Mouse (Mus musculus) forebrain, embryonic 15.5 days (tissue): Measurements from ENCODE around the gene Osbpl3. TPM values are rescaled to one million over a fixed set of nuclear protein-coding genes. Genes with fewer than 3 reads are reported as not detected.

ENCODE experiments used
- ATAC-seq: fragments of 200-750 bp; cut with Nextera tagmentation; replicated peaks from 2 replicates; pipeline ENCODE4 v1.8.0; 2017; ENCODE audit warnings: mild to moderate bottlenecking, moderate TSS enrichment, moderate library complexity
- H3K27ac ChIP-seq: fragments of 300-500 bp; sonication (generic); replicated peaks from 2 replicates; pipeline ENCODE4 v1.5.1; 2015; ENCODE audit warnings: mild to moderate bottlenecking, inconsistent platforms
- H3K27me3 ChIP-seq: fragments of 300-500 bp; sonication (generic); 2 replicates; pipeline ENCODE4 v1.6.1; 2015; ENCODE audit warnings: inconsistent platforms
- H3K36me3 ChIP-seq: fragments of 300-500 bp; sonication (generic); 2 replicates; pipeline ENCODE4 v1.6.1; 2015; ENCODE audit warnings: mild to moderate bottlenecking, inconsistent platforms
- H3K4me1 ChIP-seq: fragments of 300-500 bp; sonication (generic); 2 replicates; pipeline ENCODE4 v1.6.1; 2015; ENCODE audit warnings: inconsistent platforms
- H3K4me2 ChIP-seq: fragments of 300-500 bp; sonication (generic); replicated peaks from 2 replicates; pipeline ENCODE4 v1.6.1; 2015; ENCODE audit warnings: mild to moderate bottlenecking, inconsistent platforms
- H3K4me3 ChIP-seq: fragments of 300-500 bp; sonication (generic); 2 replicates; pipeline ENCODE4 v1.5.1; 2015; ENCODE audit warnings: mild to moderate bottlenecking, inconsistent platforms
- H3K9ac ChIP-seq: fragments of 300-500 bp; sonication (generic); replicated peaks from 2 replicates; pipeline ENCODE4 v1.6.1; 2015; ENCODE audit warnings: mild to moderate bottlenecking, inconsistent platforms
- H3K9me3 ChIP-seq: fragments of 300-500 bp; sonication (generic); 2 replicates; pipeline ENCODE4 v1.6.1; 2016; ENCODE audit warnings: inconsistent platforms
- WGBS: fragments of 180-500 bp; shearing (Covaris S2); methylation state at CpG from one replicate; pipeline ENCODE4 v1.1.7; 2015; ENCODE audit warnings: mixed read lengths; 5-methylcytosine and 5-hydroxymethylcytosine counted together
- polyA plus RNA-seq: library from polyadenylated mRNA; unstranded; fragments of >200 nt; fragmentation: Nextera tagmentation; extraction: Ambion mirVana; gene quantifications from 2 replicates; pipeline ENCODE4 v1.2.1, GENCODE M21; 2015

Gene Osbpl3
- polyA plus RNA-seq, 1 experiment from 2014 or later = 5.0 TPM

GRCm38 (mm10) chr6:50273947-50274346 lies 182.1 kb downstream of the Osbpl3 start:
- H3K27me3 ChIP-seq = no peaks in the 10 kb centered on the region
- H3K4me1 ChIP-seq = no peaks in the 10 kb centered on the region
- no peak overlapping the region for H3K4me3 ChIP-seq
- WGBS = 87% methylated on average over 4 of the region's 4 CpGs
- no peak overlapping the region for H3K4me2 ChIP-seq
- no peaks in the 10 kb centered on the region for H3K9me3 ChIP-seq
- H3K27ac ChIP-seq = no peak overlapping the region
- H3K36me3 ChIP-seq = no peaks in the 10 kb centered on the region
- H3K9ac ChIP-seq = no peak overlapping the region
- ATAC-seq = no peak

- no peaks in the 10 kb centered on the region for H3K9me3 ChIP-seq
- H3K9ac ChIP-seq = no peak overlapping the region
- H3K4me3 ChIP-seq = no peak overlapping the region
- H3K36me3 ChIP-seq = no peaks in the 10 kb centered on the region
- H3K4me2 ChIP-seq = no peak overlapping the region
- 65% methylated on average over 1 of the region's 1 CpGs for WGBS
- H3K4me1 ChIP-seq = no peaks in the 10 kb centered on the region
- no peak overlapping the region for H3K27ac ChIP-seq
- H3K27me3 ChIP-seq = no peaks in the 10 kb centered on the region
- no peak for ATAC-seq
Measured at GRCm38 (mm10) chr6:50273416-50273815, 182.6 kb downstream of the Osbpl3 start.

DNA sequence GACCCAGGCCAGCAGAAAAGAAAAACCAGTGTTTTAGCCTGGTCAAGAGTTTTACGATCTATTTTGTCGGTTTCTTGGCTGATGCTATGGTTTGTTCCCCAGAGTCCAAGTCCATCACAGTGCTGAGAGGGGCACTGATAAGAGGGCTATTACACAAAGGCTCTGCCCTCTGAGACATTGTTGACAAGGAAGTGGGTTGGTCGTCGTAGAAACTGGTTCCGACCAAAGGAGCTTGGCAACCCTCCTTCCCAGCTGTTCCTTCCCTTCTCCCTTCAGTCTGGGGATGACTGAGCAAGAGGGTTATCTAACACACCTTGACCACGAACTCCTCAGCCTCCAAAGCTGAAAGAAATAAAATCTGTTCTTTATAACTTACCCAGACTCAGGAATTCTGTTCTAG lies 192.3 kb downstream of the Osbpl3 start, which contains the start of gene Gsdme:
Gene Gsdme, minus strand, starts transcription at position 193 of the 400 bp plus-strand sequence.
- H3K9me3 ChIP-seq = no peaks in the 10 kb centered on the region
- no peak for ATAC-seq
- peaks cover 14% of the 10 kb centered on the region for H3K4me1 ChIP-seq
- H3K27ac ChIP-seq = no peak within 1 kb of the TSS
- H3K27me3 ChIP-seq = no peaks in the 10 kb centered on the region
- H3K4me3 ChIP-seq = no peak within 1 kb of the TSS
- 84% methylated on average over 6 of the region's 6 CpGs for WGBS
- no peak within 1 kb of the TSS for H3K9ac ChIP-seq
- H3K4me2 ChIP-seq = no peak within 1 kb of the TSS
- no peaks in the 10 kb centered on the region for H3K36me3 ChIP-seq

- peaks cover 14% of the 10 kb centered on the region for H3K4me1 ChIP-seq
- H3K9ac ChIP-seq = peak overlapping the region; percentile 80; the same call in 1 of the 2 replicates
- H3K4me3 ChIP-seq = peak overlapping the region; percentile 60
- H3K4me2 ChIP-seq = peak overlapping the region; percentile 71
- H3K27me3 ChIP-seq = no peaks in the 10 kb centered on the region
- no peak overlapping the region for H3K27ac ChIP-seq
- peak; percentile 27 for ATAC-seq
- H3K9me3 ChIP-seq = no peaks in the 10 kb centered on the region
- no peaks in the 10 kb centered on the region for H3K36me3 ChIP-seq
- WGBS = 26% methylated on average over 7 of the region's 7 CpGs
Measured at GRCm38 (mm10) chr6:50262310-50262709, 193.7 kb downstream of the Osbpl3 start.

GRCm38 (mm10) chr6:50261922-50262261 lies 194.1 kb downstream of the Osbpl3 start:
- Histone ChIP-seq H3K4me3 (peak overlapping the region; percentile 60), H3K27ac (peak overlapping the region; percentile 76), H3K36me3 (no peaks in the 10 kb centered on the region), H3K27me3 (no peaks in the 10 kb centered on the region), H3K4me1 (peaks cover 14% of the 10 kb centered on the region), H3K9ac (peak overlapping the region; percentile 80), H3K4me2 (peak overlapping the region; percentile 71), H3K9me3 (no peaks in the 10 kb centered on the region)
- ATAC-seq = no peak
- WGBS = 1% methylated on average over 6 of the region's 6 CpGs

DNA sequence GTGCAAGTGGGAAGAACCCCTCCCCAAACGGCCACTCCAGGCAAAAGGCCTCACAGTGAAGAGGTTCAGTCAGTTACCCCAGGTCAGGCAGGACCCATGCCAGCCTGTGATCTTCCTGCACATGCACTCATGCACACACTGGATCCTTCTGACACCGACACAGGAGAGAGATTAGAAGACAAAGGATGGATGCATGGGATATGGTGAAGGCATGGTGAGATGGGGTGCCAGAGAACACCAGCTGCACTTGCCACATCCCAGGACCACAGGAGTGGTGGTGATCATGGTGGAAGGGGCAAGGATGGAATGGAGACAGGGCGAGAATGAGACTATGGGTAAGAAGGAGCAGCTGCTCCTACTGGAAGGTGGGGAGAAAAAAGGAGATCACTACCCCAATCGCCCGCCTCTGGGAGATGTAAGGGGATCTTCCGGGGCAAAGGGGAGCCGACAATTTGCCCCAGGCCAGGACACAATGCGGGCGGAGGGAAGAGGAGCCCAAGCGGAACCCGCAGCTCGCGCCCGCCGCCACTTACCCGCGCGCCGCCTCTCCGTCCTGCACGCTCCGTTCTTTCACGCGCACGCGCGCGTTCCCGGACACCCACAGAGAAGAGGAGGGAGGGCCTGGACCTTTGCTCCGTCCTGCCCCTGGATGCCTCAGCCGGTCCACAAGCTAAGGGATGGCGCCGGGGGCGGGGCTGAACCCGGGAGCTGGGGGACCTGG lies 194.6 kb downstream of the Osbpl3 start:
- peak overlapping the region; percentile 80 for H3K9ac ChIP-seq
- WGBS = 1% methylated on average over 35 of the region's 35 CpGs
- no peaks in the 10 kb centered on the region for H3K9me3 ChIP-seq
- peak overlapping the region; percentile 71 for H3K4me2 ChIP-seq
- H3K27me3 ChIP-seq = no peaks in the 10 kb centered on the region
- H3K27ac ChIP-seq = peak overlapping the region; percentile 76
- H3K4me3 ChIP-seq = peak overlapping the region; percentile 60
- ATAC-seq = peak; percentile 90
- H3K4me1 ChIP-seq = peaks cover 14% of the 10 kb centered on the region
- H3K36me3 ChIP-seq = no peaks in the 10 kb centered on the region

DNA sequence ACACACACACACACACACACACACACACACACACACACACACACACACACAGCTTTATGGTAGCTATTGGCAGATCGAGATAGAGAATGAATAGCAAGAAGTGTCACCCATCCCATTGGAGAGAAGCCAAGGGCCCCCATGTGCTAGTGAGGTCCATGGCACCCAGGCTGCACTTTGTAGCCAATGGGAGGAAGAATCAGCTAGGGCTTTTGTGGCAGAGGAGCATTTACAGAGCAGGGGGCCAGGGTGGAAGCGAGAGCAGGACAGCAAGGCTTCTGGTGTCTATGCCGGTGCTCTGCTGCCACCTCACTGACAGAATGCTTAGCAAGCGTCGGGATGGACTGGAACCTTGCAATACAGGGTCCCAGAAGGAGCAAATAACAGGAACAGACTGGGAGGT lies 200.6 kb downstream of the Osbpl3 start:
- 71% methylated on average over 5 of the region's 5 CpGs for WGBS

GRCm38 (mm10) chr6:50254723-50255184 lies 201.2 kb downstream of the Osbpl3 start:
- Histone ChIP-seq H3K9ac (no peak overlapping the region), H3K27me3 (no peaks in the 10 kb centered on the region), H3K36me3 (no peaks in the 10 kb centered on the region), H3K9me3 (no peaks in the 10 kb centered on the region), H3K27ac (no peak overlapping the region), H3K4me1 (no peaks in the 10 kb centered on the region), H3K4me3 (no peak overlapping the region), H3K4me2 (no peak overlapping the region)
- ATAC-seq = no peak
- 65% methylated on average over 10 of the region's 10 CpGs for WGBS

More for the DNA sequence above, 200.6 kb downstream of the Osbpl3 start:
- Histone ChIP-seq H3K4me1 (peaks cover 3% of the 10 kb centered on the region), H3K4me3 (no peak overlapping the region), H3K36me3 (no peaks in the 10 kb centered on the region), H3K27ac (no peak overlapping the region), H3K9me3 (no peaks in the 10 kb centered on the region), H3K9ac (no peak overlapping the region), H3K27me3 (no peaks in the 10 kb centered on the region), H3K4me2 (no peak overlapping the region)
- ATAC-seq = no peak

GRCm38 (mm10) chr6:50252690-50253089 lies 203.3 kb downstream of the Osbpl3 start:
- WGBS = 77% methylated on average over 5 of the region's 5 CpGs
- Histone ChIP-seq H3K4me1 (no peaks in the 10 kb centered on the region), H3K9me3 (no peaks in the 10 kb centered on the region), H3K4me2 (no peak overlapping the region), H3K27me3 (no peaks in the 10 kb centered on the region), H3K27ac (no peak overlapping the region), H3K36me3 (no peaks in the 10 kb centered on the region), H3K4me3 (no peak overlapping the region), H3K9ac (no peak overlapping the region)
- no peak for ATAC-seq

DNA sequence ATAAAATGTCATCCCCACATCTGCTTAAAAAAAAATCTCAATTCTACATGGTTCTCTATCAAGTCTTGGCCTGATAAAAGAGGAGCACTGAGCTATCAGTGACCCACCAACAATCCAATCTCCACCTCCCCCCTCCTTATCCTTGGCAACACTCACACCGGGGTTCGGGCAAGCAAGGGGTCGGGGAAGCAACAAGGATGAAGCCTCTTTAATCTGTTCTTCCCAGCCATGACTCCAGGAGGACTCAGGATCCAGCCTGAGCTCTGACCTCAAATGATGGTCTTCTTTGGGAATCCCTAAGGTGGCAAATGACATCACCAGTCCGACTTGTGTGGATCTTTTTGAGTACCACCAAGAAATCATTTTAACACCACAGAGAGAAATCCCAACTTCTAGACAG lies 208.2 kb downstream of the Osbpl3 start:
- H3K9ac ChIP-seq = no peak overlapping the region
- H3K27ac ChIP-seq = no peak overlapping the region
- no peak for ATAC-seq
- WGBS = 90% methylated on average over 4 of the region's 4 CpGs
- H3K4me1 ChIP-seq = no peaks in the 10 kb centered on the region
- no peak overlapping the region for H3K4me3 ChIP-seq
- H3K36me3 ChIP-seq = no peaks in the 10 kb centered on the region
- H3K9me3 ChIP-seq = no peaks in the 10 kb centered on the region
- no peak overlapping the region for H3K4me2 ChIP-seq
- no peaks in the 10 kb centered on the region for H3K27me3 ChIP-seq

GRCm38 (mm10) chr6:50247356-50247755 lies 208.6 kb downstream of the Osbpl3 start:
- H3K27me3 ChIP-seq = no peaks in the 10 kb centered on the region
- H3K4me3 ChIP-seq = no peak overlapping the region
- H3K4me2 ChIP-seq = no peak overlapping the region
- H3K4me1 ChIP-seq = no peaks in the 10 kb centered on the region
- H3K9ac ChIP-seq = no peak overlapping the region
- H3K27ac ChIP-seq = no peak overlapping the region
- no peak for ATAC-seq
- H3K9me3 ChIP-seq = no peaks in the 10 kb centered on the region
- WGBS = 82% methylated on average over 2 of the region's 2 CpGs
- no peaks in the 10 kb centered on the region for H3K36me3 ChIP-seq

DNA sequence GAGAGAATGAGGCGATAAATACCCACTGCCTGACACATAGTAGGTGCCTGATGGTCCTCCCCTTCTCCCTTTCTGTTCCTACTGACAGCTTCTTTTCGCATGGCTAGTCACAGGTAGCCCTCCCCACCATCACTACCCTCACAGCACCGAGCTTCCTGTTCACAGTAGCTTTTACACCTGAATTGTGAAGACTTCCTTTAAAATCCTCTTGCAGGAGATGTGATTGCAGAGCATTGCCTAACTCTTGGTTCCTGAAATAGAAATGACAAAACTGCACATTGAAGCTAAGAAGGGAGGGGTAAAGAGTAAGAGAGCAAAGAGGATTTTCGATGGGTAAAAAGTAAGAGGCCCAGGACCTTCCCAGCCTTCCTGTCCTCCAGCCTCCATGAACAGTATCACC lies 211.0 kb downstream of the Osbpl3 start:
- Histone ChIP-seq H3K4me2 (no peak overlapping the region), H3K27ac (no peak overlapping the region), H3K9me3 (no peaks in the 10 kb centered on the region), H3K36me3 (no peaks in the 10 kb centered on the region), H3K9ac (no peak overlapping the region), H3K27me3 (no peaks in the 10 kb centered on the region), H3K4me3 (no peak overlapping the region), H3K4me1 (no peaks in the 10 kb centered on the region)
- ATAC-seq = no peak
- whole genome bisulfite sequencing = 82% methylated on average over 4 of the region's 4 CpGs

DNA sequence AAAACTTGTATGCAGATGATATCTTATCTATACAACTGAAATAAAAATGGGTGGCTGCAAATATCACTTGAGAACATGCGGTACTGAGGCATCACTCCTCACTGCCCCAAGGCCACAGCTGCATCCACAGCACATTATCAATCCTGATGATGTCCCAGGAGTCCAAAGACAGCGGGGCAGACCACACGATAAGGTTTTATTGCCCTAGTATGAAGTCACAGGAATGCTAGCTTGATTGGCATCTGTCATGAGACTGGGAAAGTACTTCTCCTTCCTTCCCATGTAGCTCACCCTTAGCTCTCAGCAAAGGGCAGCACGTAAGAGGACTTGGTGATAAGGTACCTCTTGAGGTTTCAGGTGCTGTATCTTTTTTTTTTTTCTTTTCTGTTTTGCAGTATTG lies 211.9 kb downstream of the Osbpl3 start:
- no peaks in the 10 kb centered on the region for H3K9me3 ChIP-seq
- H3K27me3 ChIP-seq = no peaks in the 10 kb centered on the region
- H3K9ac ChIP-seq = no peak overlapping the region
- ATAC-seq = no peak
- no peak overlapping the region for H3K4me2 ChIP-seq
- no peak overlapping the region for H3K4me3 ChIP-seq
- 93% methylated on average over 4 of the region's 4 CpGs for WGBS
- no peak overlapping the region for H3K27ac ChIP-seq
- H3K4me1 ChIP-seq = no peaks in the 10 kb centered on the region
- H3K36me3 ChIP-seq = no peaks in the 10 kb centered on the region
